Mouse (Mus musculus): ENCODE data around the gene Prkaca.
"Not testable (repeated sequence)": the region's sequence is repeated elsewhere in the genome, so short reads cannot be mapped to it uniquely, and the experiment has no call there.

Gene Prkaca

GRCm38 (mm10) chr8:84002957-84003611, 30.3 kb downstream of the Prkaca start:
- peak; percentile 43 for DNase-seq (ENCODE audit: low spot score)

- DNase-seq (ENCODE audit: low spot score) = no peak
Observed at GRCm38 (mm10) chr8:84003612-84004246, 30.9 kb downstream of the Prkaca start.

GRCm38 (mm10) chr8:84004533-84005201, 31.9 kb downstream of the Prkaca start:
- peak; percentile 96 for DNase-seq (ENCODE audit: low spot score)

DNA sequence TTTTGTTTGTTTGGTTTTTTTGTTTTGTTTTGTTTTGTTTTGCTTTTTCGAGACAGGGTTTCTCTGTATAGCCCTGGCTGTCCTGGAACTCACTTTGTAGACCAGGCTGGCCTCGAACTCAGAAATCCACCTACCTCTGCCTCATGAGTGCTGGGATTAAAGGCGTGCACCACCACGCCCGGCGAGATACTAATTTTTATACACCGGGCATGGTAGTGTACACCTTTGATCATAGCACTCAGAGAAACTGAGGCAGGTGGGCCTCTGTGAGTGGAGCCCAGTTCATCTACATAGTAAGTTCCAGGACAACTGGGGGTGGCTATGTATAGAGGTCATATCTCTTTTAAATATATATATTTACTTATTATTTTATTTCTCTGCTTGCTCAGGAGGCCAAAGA, 32.7 kb downstream of the Prkaca start:
- not testable (repeated sequence) for DNase-seq (ENCODE audit: low spot score)

DNA sequence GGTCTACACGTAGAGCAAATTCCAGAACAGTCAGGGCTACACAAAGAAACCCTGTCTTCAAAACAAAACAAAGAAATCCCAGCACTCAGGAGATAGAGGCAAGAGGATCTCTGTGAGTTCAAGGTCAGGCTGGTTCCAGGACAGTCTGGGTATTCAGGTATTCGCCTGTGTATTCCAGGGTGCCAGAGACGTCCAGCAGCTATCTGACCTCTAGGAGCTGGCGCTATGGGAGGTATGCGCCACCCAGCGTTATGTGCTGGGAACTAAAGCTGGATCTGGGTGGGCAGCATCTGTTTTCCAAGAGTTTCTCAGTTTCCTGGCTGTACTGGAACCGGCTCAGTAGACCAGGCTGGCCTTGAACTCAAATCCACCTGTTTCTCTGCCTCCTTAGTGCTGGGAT, 35.6 kb downstream of the Prkaca start:
- DNase-seq (ENCODE audit: low spot score) = no peak

- peak; percentile 83 for DNase-seq (ENCODE audit: low spot score)
Observed at GRCm38 (mm10) chr8:84009876-84010275, 37.1 kb downstream of the Prkaca start.

- peak; percentile 72 for DNase-seq (ENCODE audit: low spot score)
Observed at GRCm38 (mm10) chr8:84010625-84011611, 38.1 kb downstream of the Prkaca start.

- peak; percentile 87 for DNase-seq (ENCODE audit: low spot score)
Observed at GRCm38 (mm10) chr8:84011705-84012498, 39.1 kb downstream of the Prkaca start, which contains the start of gene 2210011C24Rik. Gene 2210011C24Rik (minus strand): TSS chr8:84012171.

GRCm38 (mm10) chr8:84012499-84013165, 39.8 kb downstream of the Prkaca start:
- DNase-seq (ENCODE audit: low spot score) = peak; percentile 88

DNA sequence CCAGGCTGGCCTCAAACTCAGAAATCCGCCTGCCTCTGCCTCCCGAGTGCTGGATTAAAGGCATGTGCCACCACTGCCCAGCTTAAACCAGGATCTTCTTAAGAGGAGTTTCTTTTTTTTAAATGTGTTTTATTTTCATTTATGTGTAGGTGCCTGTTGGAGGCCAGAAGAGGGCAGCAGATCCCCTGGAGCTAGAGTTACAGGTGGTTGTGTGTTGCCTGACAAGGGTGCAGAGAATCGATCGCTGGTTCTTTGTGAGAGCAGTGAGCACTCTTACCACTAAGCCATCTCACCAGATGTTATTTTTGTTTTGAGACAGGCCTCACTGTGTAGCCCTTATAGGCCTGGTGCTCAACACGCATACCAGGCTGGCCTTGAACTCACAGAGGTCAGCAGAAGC, 43.0 kb downstream of the Prkaca start:
- DNase-seq (ENCODE audit: low spot score) = no peak

GRCm38 (mm10) chr8:84019738-84020137, 46.9 kb downstream of the Prkaca start:
- no peak for DNase-seq (ENCODE audit: low spot score)

- DNase-seq (ENCODE audit: low spot score) = peak; percentile 90
Observed at GRCm38 (mm10) chr8:84021096-84021495, 48.3 kb downstream of the Prkaca start, which contains the start of gene Palm3. Gene Palm3 (plus strand): TSS chr8:84021471.

DNA sequence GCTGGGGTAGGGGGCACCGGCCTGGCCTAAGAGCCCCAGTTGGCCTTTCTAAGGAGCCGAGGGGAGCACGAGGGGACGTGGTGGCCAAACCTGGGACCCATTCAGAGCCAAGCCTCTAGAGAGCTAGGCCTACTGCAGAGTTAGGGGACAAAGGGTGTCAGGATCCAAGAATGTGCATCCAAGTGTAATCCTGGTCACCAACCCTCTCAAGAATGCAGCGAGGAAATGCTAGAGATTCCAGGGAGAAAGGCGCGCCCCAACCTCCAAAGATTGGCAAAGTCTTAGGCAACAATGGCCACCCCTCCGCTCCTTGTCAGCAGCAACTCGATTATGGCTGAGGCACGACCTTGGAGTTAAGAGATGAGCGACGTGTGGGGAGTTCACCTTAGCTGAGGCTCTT, 48.8 kb downstream of the Prkaca start:
- no peak for DNase-seq (ENCODE audit: low spot score)

DNA sequence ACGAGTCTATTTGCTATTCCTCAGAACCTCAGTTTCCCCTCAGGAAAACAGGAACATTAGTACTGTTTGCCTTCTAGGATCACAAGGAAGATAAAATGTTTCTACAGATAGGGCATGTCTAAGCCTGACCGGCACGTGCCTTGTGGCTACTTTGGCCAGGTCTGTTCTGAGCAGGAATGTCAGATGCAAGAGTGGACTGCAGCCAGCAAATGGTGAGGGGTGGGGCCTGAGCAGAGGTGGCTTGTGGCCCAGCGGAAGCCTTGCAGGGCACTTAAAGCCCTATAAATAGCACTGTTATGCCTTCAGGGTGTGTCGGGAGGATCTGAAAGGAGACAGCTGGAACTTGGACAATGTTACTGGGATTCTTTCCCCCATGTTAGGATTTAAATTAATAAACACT, 50.3 kb downstream of the Prkaca start:
- peak; percentile 87 for DNase-seq (ENCODE audit: low spot score)

DNA sequence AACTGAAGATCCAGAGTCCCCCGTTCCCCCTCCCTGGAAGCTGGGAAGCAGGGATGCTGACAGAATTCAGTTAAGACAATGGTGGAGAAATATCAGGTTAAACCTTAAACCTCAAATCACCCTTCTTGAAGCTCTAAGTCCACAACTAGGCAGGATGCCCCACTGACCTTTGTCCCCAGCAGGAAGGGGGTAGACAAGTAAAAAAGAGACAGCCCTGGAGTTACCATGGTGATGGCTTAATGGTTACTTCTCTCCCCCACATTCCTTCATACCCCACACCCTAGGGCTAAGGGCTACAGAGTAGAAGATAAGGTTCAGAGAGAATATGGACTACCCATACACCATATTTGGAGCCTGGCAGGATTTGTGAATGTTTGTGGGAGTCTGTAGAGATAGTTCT, 50.8 kb downstream of the Prkaca start:
- peak; percentile 88 for DNase-seq (ENCODE audit: low spot score)

DNA sequence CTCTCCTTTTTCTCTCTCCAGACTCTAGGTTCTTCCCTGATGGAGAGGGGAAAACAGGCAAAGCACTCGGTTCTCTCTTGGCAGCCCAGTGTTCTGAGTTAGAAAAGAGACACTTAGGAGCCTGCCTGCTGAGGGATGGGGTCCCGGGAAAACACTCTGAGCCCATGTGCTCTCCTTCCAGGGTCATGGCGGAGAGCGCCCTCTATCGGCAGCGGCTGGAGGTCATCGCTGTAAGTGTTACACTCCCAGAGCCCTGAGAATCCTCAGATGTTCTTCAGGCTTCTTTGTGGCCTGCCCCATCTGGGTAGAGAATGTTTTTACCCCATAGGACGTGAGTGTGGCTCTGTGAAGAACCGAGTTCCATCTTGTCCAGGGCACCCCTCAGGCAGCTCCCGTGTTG, 51.4 kb downstream of the Prkaca start:
- peak; percentile 75 for DNase-seq (ENCODE audit: low spot score)

DNA sequence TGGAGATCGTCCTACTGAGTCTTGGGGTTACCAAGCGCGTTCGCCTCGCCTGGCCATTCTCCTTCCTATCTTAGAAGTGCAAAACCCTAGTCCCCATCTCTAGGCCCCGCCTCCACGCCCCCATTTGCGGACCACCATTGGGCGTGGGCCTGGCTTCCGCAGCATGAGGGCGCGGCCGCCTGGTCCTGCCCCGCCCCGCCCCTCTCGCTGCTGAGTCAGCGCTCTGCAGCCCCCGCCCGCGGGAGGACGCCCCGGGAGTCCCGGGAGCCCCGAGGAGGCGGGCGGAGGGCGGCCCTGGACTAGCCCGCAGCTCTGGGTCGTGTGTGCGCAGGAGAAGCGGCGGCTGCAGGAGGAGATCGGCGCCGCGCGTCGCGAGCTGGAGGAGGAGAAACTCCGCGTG, 53.1 kb downstream of the Prkaca start:
- no peak for DNase-seq (ENCODE audit: low spot score)

GRCm38 (mm10) chr8:84027449-84027848, 54.7 kb downstream of the Prkaca start:
- no peak for DNase-seq (ENCODE audit: low spot score)

DNA sequence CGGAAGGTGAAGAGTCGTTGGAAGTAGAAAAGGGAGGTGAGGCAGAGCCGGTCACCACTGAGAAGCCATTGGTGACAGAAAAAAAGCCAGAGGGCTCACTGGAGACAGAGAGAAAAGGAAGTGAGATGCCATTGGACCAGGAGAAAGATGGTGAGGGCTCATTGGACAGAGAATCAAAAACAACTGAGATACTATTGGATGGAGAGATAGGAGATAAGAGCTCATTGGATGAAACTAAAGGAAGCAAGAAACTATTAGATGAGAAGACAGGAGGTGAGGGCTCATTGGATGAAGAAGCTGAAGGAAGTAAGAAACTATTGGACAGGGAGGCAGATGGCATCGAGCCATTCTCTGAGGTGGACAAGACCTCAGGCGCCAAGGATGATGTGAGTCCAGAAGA, 56.5 kb downstream of the Prkaca start:
- no peak for DNase-seq (ENCODE audit: low spot score)

GRCm38 (mm10) chr8:84032777-84033176, 60.0 kb downstream of the Prkaca start:
- no peak for DNase-seq (ENCODE audit: low spot score)

DNA sequence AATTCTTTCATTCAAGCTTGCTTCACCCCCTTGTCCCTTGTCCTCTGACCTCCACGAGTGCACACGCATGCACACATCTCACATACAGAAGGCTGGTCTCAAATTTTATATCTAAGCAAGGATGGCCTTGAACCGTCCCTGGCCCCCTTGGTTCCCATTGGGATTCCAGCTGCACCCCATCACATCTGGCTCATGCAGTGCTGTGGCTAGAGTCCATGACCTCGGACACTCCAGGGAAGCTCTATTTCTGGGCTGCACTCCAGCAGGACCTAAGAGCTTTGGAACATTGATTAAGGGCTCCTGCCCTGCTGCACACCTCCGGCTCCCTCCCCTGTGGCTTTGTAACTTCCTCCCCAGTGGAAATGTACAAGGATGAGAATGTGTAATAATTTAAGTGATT, 65.2 kb downstream of the Prkaca start:
- DNase-seq (ENCODE audit: low spot score) = no peak

Measured in yolk sac, embryonic 10.5 days (tissue).